Mouse (Mus musculus) kidney, postnatal 10 days (tissue): ENCODE measurements around the gene Sec11a.
A peak's percentile ranks its signal among the peaks of the same experiment; 100 is the strongest.

Source experiments
- DNase-seq: peaks from one replicate; pipeline ENCODE4 v3.0.0; 2021; ENCODE audit warnings: mixed read lengths

The Sec11a gene

GRCm38 (mm10) chr7:80894815-80895519 is 52.6 kb downstream of the Sec11a start:
- DNase-seq, result no peak

DNA sequence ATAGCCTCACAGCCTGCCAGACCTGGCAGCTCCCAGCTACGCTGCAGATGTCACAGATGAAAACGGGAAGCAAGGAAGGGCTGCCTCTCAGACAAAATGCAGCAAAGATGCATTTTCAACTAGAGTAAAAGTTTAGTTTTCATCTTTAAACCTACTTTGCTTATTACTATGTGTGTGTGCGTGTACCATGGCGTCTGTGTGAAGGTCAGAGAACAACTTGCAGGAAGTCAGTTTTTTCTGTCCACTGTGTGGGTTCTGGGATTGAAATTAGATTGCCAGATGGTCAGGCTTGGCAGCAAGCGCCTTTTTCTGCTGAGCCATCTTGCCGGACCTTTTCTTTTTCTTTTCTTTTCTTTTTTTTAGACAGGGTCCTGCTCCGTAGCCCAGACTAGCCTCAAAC is 53.4 kb downstream of the Sec11a start:
- DNase-seq, result no peak

DNA sequence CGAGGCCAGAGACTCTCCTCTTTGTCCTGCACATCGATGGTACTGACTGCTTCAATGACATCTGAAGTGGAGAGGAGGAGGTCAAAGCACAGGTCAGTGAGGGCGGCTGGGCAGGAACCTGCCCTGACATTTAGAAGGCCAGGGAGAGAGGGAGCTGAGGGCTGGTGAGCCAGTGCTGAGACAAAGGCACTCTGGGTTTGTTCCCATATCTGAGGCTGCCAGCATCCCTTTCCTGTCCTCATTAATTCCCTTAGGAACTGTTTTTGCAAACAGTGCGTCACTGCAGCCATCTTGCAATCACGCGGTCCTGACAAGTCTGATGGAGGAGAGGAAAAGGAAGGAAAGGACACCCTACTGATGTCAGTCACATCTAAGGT is 53.8 kb downstream of the Sec11a start:
- DNase-seq, result peak; percentile 38

DNA sequence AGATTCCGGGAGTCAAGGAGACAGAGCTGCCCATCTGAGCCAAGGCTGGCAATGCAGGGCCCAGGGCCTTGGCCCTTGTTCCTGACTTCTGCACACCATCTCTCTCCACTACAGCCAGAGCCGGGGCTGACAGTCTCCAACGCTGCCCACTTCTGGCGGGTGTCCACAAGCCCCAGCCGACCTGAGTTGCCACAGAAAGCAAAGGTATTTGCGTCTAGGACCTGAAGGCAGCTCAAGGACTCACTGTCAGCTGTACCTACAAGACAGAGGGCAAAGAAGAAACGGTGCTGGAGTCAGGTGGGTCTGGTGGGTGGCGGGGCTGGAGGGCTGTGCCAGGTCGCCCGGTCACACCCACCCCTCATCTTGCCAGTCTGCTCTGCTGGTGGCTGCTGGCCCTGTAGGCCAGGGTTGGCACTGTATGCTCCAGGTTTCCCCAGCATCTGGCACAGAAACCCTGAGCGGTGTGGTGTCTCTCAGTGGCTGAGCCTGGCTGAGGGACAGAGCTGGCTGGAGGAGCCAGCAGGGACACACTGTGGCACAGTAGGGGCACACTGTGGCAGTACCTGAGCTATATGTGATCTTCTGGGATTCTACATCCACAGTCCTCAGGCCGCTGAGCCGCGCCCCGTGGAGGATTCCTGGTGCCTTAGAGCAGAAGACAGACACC is 54.4 kb downstream of the Sec11a start:
- no peak for DNase-seq

DNA sequence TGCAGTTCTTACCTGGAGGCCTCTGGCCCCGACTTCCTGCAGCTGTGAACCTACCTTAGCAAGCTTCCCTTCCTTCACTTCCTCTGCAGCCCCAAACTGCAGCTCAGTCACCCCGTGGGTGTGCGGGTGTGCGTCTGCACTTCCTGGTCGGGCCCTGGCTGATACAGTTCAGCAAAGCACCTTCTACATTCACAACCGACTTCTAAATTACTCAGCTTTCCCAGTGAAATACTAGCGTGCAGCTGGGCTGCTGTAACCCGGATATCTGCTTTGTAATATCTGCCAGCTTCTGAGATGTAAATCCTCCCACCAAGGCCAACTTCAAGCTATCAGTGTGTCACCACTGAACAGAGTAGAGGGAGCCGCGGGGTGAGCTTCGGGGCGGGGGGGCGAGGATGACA is 57.7 kb downstream of the Sec11a start:
- DNase-seq, result peak; percentile 36

DNA sequence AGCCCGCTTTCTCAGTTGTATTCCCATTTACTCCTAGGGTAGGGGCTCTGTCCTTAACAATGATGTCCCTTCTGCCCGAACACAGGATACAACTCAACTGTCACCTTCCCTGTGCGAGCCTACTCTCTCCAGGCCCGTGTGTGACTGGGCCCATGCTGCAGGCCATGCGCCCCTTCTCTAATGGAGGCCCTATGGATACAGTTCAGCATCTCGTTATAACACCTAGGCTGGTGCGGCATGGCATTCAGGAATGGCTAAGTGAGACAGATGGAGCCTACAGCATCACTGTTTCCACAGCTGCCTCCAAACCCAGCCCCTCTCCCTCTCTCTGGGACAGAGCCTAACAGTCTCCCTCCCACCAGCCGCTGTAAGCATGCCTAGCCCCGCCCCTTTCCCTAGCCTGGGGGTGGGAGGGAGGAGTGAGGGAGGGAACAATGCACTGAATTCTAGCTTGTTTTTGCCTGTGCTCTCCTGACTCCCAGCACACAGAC is 58.5 kb downstream of the Sec11a start:
- DNase-seq, result peak; percentile 81

DNA sequence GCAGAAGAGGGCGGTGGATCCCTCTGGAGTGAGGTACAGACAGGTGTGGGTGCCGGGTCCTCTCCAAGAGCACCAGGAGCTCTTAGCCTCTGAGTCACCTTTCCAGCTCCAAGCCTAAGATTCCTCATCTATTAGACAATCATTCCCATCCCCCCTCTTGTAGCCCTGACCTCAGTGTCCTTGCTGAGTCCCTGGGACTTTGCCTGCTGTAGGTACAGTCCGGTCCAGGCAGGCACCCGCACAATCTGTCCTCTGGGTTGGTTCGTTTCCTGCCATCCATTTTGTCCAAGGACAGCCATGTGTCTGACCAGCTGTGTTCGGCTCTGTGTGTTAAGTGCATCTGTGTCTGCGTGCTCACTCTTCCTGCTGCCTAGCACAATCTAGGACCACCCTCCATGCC is 59.0 kb downstream of the Sec11a start:
- DNase-seq, result no peak

- no peak for DNase-seq
Measured at GRCm38 (mm10) chr7:80885666-80886065, 61.9 kb downstream of the Sec11a start.

- DNase-seq, result peak; percentile 76
Measured at GRCm38 (mm10) chr7:80882830-80883505, 64.6 kb downstream of the Sec11a start.

GRCm38 (mm10) chr7:80875727-80876126 is 71.9 kb downstream of the Sec11a start:
- DNase-seq, result no peak

DNA sequence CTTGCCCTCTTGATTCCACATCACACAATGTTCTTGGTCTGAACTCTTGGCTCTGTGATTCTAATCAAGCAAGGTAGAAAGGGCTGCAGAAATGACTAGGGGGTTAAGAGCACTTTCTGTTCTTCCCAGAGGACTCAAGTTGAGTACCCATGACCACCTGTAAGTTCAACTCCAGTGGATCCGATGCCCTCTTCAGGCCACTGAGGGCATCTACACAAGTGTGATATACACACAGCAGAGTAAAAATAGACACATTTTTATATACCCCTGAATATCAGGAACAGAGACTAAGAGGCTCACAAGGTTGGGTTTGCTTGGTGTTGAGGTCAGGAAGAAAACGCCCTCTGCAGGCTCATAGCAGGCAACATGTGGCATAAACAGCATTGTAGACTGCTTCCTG is 73.9 kb downstream of the Sec11a start:
- no peak for DNase-seq

- DNase-seq, result no peak
Measured at GRCm38 (mm10) chr7:80873038-80873437, 74.5 kb downstream of the Sec11a start.

GRCm38 (mm10) chr7:80868686-80869085 is 78.9 kb downstream of the Sec11a start:
- DNase-seq, result no peak

DNA sequence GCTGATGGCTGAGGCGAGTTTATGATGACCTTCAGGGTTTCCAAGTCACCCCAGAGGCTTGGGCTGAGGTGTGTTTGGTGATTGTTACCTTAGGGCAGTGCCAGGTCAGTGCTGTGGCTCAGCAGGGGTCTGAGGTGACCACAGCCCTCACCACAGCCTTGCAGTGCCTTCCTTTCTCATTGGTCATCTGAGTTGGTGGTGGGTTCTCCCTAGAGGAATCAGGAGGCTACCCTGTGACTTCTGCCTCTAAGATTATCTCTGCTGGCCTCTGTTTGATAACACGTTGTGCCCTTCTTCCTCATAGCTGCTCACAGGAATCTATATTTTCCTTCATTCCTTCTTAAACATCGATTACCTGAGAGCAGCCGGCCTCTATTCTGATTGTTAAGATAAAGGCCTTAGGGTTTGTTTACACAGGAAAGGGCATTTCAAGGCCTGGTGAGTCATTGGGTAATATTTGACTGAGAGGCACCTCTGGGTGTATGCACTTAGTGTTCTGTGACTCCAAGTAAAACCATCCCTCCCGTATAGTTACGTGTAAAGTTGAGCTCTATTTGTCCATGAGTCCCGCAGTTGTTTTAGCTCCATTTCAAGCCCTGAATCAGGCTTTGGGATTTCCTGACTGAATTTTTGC is 80.9 kb downstream of the Sec11a start:
- no peak for DNase-seq

DNA sequence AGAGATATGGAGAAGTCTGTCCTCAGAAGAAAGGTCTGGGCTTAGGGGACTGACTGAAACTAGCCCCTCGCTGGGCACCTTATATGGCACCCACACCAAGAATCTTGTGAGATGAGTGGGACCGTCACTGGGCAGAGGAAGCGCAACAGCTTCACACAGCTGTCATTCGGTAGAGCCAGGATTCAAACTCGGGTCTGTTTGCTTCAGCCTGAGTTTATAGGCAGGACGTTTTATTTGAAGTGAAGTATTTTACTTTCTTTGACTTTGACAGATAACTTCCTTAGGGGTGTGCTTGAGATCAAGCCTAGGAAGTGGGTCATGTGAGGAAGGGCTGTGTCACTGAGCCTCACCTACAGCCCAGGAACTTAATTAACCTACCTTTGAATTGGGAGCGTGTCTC is 82.1 kb downstream of the Sec11a start:
- DNase-seq, result no peak

GRCm38 (mm10) chr7:80864831-80865230 is 82.7 kb downstream of the Sec11a start:
- DNase-seq, result peak; percentile 49

DNA sequence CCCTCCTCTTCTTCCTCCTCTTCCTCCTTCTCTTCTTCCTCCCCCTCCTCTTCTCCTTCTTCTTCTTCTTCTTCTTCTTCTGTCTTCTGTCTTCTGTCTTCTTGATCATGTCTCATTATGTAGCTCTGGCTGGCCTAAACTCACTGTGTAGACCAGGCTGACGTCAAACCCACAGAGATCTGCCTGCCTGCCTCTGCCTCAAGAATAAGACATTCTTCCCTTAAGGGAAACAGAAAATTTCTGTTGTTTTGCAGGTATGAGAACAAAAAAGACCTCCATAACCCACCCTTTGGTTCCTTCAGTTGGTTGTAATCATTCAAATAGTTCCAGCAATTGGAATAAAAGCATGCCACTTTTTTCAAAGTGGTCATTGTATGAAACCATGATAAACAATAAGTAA is 83.4 kb downstream of the Sec11a start:
- DNase-seq, result no peak

DNA sequence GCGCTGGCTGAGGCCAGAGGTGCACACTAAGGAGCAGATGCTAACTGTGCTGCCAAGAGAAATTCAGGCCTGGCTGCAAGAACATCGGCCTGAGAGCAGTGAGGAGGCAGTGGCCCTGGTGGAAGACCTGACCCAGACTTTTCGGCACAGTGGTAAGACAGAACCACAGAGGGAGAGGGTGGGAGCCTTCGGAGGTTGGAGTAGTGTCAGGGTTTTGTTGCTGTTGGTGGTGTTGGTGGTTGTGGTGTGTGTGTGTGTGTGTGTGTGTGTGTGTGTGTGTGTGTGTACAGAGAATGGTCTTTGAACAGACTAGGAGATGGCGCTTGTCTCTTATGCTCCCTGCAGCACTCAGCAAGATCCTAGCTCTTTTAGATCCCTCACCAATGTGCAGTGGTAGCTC is 84.1 kb downstream of the Sec11a start:
- DNase-seq, result no peak

GRCm38 (mm10) chr7:80862475-80862874 is 85.1 kb downstream of the Sec11a start:
- DNase-seq, result no peak

GRCm38 (mm10) chr7:80860729-80861274 is 86.8 kb downstream of the Sec11a start, which contains the start of gene Zscan2:
TSS of gene Zscan2 (plus strand) at chr7:80860920.
- peak; percentile 92 for DNase-seq

- DNase-seq, result peak; percentile 76
Measured at GRCm38 (mm10) chr7:80860227-80860626, 87.4 kb downstream of the Sec11a start.

- peak; percentile 90 for DNase-seq
Measured at GRCm38 (mm10) chr7:80857181-80857580, 90.4 kb downstream of the Sec11a start.

- DNase-seq, result no peak
Measured at GRCm38 (mm10) chr7:80855316-80855715, 92.3 kb downstream of the Sec11a start.
